Mouse (Mus musculus): Measurements from ENCODE around the gene Itga9. TPM values are rescaled to one million over a fixed set of nuclear protein-coding genes. Genes with fewer than 3 reads are reported as not detected.

Itga9 gene
- total and polyA plus RNA-seq, 2 experiments from 2014 or later = 0.99 to 3.3 TPM

DNA sequence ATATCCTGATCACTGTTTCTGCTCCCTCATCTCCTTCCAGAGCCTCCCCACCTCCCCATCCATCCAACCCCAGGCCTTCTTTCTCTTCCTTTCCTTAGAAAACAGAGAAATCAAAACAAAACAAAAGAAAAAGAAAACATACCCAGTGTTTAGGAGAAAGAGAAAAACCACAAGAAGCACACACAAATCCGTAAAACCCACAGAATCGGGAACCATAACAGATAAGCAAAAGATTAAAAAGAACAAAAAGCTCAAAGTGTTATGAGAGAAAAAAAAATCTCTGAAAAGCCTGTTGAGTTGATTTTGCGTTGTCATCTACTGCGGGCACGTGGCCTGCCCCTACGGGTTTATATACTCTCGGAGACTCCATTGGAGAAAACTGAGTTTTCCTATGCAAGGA lies 77.0 kb downstream of the Itga9 start:
- Histone ChIP-seq H3K36me3 (ENCODE audit: insufficient read depth) (no peaks in the 10 kb centered on the region), H3K9me3 (ENCODE audit: low read length) (no peaks in the 10 kb centered on the region), H3K4me3 (ENCODE audit: low read depth, low read length) (no peak overlapping the region), H3K4me2 (ENCODE audit: low read depth) (no peak overlapping the region), H3K9ac (no peak overlapping the region), H3K27me3 (ENCODE audit: insufficient read depth, low read length) (no peaks in the 10 kb centered on the region), H3K4me1 (ENCODE audit: insufficient read depth) (no peaks in the 10 kb centered on the region), H3K27ac (ENCODE audit: low read depth, low read length) (no peak overlapping the region)
- DNase-seq (no peak), ATAC-seq (no peak)
- TF ChIP-seq CTCF (IDR thresholded peaks at IDR 0.05; ENCODE audit: low read depth) = no peak
- WGBS = 91% methylated on average over 7 of the region's 7 CpGs

DNA sequence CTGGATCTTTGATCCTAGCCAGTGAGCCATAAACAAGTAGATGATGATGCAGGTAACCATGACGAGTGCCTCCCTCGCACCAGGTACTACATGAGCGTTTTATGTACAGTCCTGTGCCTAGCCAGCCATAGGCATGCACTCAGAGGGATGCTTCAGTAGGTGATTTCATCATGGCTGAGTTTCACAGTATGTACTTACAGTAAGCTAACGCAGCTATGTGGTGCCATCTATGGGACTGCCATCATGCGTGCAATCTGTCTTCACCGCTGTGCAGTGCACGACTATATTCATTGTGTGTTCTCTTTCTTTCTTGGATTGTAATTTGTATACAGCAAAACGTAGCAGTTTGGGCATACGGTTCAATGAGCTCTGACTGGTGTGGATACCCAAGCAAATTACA lies 77.9 kb downstream of the Itga9 start:
- TF ChIP-seq CTCF (IDR thresholded peaks at IDR 0.05; ENCODE audit: low read depth) = peak; percentile 64
- Histone ChIP-seq H3K36me3 (ENCODE audit: insufficient read depth) (no peaks in the 10 kb centered on the region), H3K27me3 (ENCODE audit: insufficient read depth, low read length) (no peaks in the 10 kb centered on the region), H3K27ac (ENCODE audit: low read depth, low read length) (no peak overlapping the region), H3K4me1 (ENCODE audit: insufficient read depth) (no peaks in the 10 kb centered on the region), H3K4me3 (ENCODE audit: low read depth, low read length) (no peak overlapping the region), H3K9me3 (ENCODE audit: low read length) (no peaks in the 10 kb centered on the region), H3K9ac (no peak overlapping the region), H3K4me2 (ENCODE audit: low read depth) (no peak overlapping the region)
- peak; percentile 55 for ATAC-seq
- 88% methylated on average over 9 of the region's 9 CpGs for WGBS
- peak; percentile 39 for DNase-seq

GRCm38 (mm10) chr9:118686166-118686961 lies 79.9 kb downstream of the Itga9 start:
- no peak for ATAC-seq
- no peak for TF ChIP-seq CTCF (IDR thresholded peaks at IDR 0.05; ENCODE audit: low read depth)
- no peak overlapping the region for H3K9ac ChIP-seq
- no peak overlapping the region for H3K4me3 ChIP-seq (ENCODE audit: low read depth, low read length)
- H3K4me2 ChIP-seq (ENCODE audit: low read depth) = no peak overlapping the region
- DNase-seq = no peak
- WGBS = 86% methylated on average over 9 of the region's 9 CpGs
- no peaks in the 10 kb centered on the region for H3K27me3 ChIP-seq (ENCODE audit: insufficient read depth, low read length)
- no peaks in the 10 kb centered on the region for H3K36me3 ChIP-seq (ENCODE audit: insufficient read depth)
- no peak overlapping the region for H3K27ac ChIP-seq (ENCODE audit: low read depth, low read length)
- no peaks in the 10 kb centered on the region for H3K9me3 ChIP-seq (ENCODE audit: low read length)
- H3K4me1 ChIP-seq (ENCODE audit: insufficient read depth) = no peaks in the 10 kb centered on the region

- no peak for DNase-seq
- H3K9me3 ChIP-seq (ENCODE audit: low read length) = no peaks in the 10 kb centered on the region
- ATAC-seq = no peak
- no peak for TF ChIP-seq CTCF (IDR thresholded peaks at IDR 0.05; ENCODE audit: low read depth)
- H3K9ac ChIP-seq = no peak overlapping the region
- H3K4me3 ChIP-seq (ENCODE audit: low read depth, low read length) = no peak overlapping the region
- WGBS = 81% methylated on average over 4 of the region's 4 CpGs
- no peak overlapping the region for H3K27ac ChIP-seq (ENCODE audit: low read depth, low read length)
- no peaks in the 10 kb centered on the region for H3K27me3 ChIP-seq (ENCODE audit: insufficient read depth, low read length)
- no peak overlapping the region for H3K4me2 ChIP-seq (ENCODE audit: low read depth)
- H3K36me3 ChIP-seq (ENCODE audit: insufficient read depth) = no peaks in the 10 kb centered on the region
- H3K4me1 ChIP-seq (ENCODE audit: insufficient read depth) = no peaks in the 10 kb centered on the region
Observed at GRCm38 (mm10) chr9:118688248-118688647, 81.8 kb downstream of the Itga9 start.

DNA sequence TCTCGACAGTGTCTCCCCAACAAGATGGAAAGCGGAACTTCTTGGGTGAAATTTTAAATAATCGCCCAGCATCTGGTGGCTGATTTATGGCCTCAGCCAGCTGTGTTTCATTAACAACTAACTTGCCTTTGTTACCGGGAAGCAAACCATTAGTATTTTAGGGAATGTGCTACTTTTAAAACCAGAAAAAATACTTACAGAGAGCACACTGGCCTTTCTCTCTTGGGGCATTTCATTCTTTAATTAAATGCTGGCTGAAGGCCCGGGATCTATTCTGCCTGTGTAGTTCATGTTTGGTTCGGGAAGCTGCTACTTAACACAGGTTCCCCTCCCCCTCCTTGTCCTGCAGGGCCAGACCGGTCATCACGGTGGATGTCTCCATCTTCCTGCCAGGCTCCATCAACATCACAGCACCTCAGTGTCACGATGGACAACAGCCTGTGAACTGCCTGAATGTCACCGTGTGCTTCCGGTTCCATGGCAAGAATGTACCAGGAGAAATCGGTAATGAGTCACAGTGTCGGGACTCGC lies 82.5 kb downstream of the Itga9 start:
- no peaks in the 10 kb centered on the region for H3K36me3 ChIP-seq (ENCODE audit: insufficient read depth)
- ATAC-seq (no peak), DNase-seq (no peak)
- H3K27me3 ChIP-seq (ENCODE audit: insufficient read depth, low read length) = no peaks in the 10 kb centered on the region
- H3K4me3 ChIP-seq (ENCODE audit: low read depth, low read length) = no peak overlapping the region
- no peak overlapping the region for H3K9ac ChIP-seq
- H3K4me2 ChIP-seq (ENCODE audit: low read depth) = no peak overlapping the region
- no peaks in the 10 kb centered on the region for H3K4me1 ChIP-seq (ENCODE audit: insufficient read depth)
- TF ChIP-seq CTCF (IDR thresholded peaks at IDR 0.05; ENCODE audit: low read depth) = no peak
- H3K9me3 ChIP-seq (ENCODE audit: low read length) = no peaks in the 10 kb centered on the region
- WGBS = 49% methylated on average over 14 of the region's 14 CpGs
- H3K27ac ChIP-seq (ENCODE audit: low read depth, low read length) = no peak overlapping the region

DNA sequence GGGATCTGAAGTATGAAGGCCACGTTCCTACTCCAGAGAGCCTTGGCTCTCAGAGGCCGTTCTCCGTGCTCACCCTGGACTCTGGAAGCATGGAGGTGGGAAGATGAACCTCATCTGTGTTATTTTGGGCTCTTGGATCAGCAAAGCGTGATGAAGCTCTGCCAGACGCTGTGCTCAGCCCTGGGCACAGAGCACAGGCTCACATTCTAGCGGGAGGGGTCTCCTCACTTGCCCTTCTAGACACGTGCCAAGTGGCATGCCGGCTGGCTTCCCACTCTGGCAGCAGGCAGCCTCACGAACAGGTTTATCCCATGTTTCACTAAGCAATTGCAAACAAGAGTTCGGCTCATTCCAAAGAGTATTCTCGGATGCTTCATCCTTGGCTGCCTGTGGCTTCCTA lies 86.8 kb downstream of the Itga9 start:
- WGBS = 54% methylated on average over 11 of the region's 11 CpGs
- H3K4me1 ChIP-seq (ENCODE audit: insufficient read depth) = no peaks in the 10 kb centered on the region
- DNase-seq = peak; percentile 78
- H3K9me3 ChIP-seq (ENCODE audit: low read length) = no peaks in the 10 kb centered on the region
- H3K4me2 ChIP-seq (ENCODE audit: low read depth) = no peak overlapping the region
- TF ChIP-seq CTCF (IDR thresholded peaks at IDR 0.05; ENCODE audit: low read depth) = no peak
- no peak overlapping the region for H3K4me3 ChIP-seq (ENCODE audit: low read depth, low read length)
- no peak overlapping the region for H3K27ac ChIP-seq (ENCODE audit: low read depth, low read length)
- H3K27me3 ChIP-seq (ENCODE audit: insufficient read depth, low read length) = no peaks in the 10 kb centered on the region
- H3K36me3 ChIP-seq (ENCODE audit: insufficient read depth) = no peaks in the 10 kb centered on the region
- no peak overlapping the region for H3K9ac ChIP-seq
- peak; percentile 96 for ATAC-seq

- no peak overlapping the region for H3K4me2 ChIP-seq (ENCODE audit: low read depth)
- WGBS = 66% methylated on average over 8 of the region's 8 CpGs
- no peaks in the 10 kb centered on the region for H3K36me3 ChIP-seq (ENCODE audit: insufficient read depth)
- no peaks in the 10 kb centered on the region for H3K27me3 ChIP-seq (ENCODE audit: insufficient read depth, low read length)
- DNase-seq (no peak), ATAC-seq (0 out of 2 replicates have a peak, but pooled peaks have one; percentile 21)
- H3K27ac ChIP-seq (ENCODE audit: low read depth, low read length) = no peak overlapping the region
- no peak overlapping the region for H3K4me3 ChIP-seq (ENCODE audit: low read depth, low read length)
- no peaks in the 10 kb centered on the region for H3K4me1 ChIP-seq (ENCODE audit: insufficient read depth)
- no peak overlapping the region for H3K9ac ChIP-seq
- no peaks in the 10 kb centered on the region for H3K9me3 ChIP-seq (ENCODE audit: low read length)
- TF ChIP-seq CTCF (IDR thresholded peaks at IDR 0.05; ENCODE audit: low read depth) = no peak
Observed at GRCm38 (mm10) chr9:118694420-118694825, 87.9 kb downstream of the Itga9 start.

All from forebrain, postnatal 0 days (tissue).